Mouse (Mus musculus): ENCODE results near the gene Nr3c2.

Gene Nr3c2

DNA sequence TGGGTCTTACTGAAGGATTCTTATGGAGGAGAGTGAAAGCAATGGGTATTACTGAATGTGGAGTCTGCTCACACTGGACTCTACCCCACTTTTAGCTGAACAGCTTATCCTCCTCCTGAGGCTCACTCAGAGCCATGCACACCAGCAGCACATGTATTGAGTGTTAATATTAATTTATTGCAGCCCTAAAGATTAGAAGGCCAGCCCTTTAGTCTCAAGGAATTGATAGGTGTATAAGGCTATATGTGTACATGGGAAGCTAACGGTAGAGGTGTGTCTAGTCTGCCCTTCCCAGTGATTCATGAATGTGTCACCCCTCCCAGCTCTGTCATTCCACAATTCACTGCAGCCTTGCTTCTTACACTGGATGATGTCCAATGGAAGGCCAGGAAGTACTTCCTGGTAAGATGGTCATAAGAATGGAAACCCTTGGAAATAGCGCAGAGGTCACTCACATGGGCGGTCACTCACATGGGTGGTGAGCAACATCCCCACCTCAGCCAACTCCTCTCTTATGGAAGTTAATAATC is 156.3 kb downstream of the Nr3c2 start:
- no peak for DNase-seq (ENCODE audit: low spot score in 2 of 2)

DNA sequence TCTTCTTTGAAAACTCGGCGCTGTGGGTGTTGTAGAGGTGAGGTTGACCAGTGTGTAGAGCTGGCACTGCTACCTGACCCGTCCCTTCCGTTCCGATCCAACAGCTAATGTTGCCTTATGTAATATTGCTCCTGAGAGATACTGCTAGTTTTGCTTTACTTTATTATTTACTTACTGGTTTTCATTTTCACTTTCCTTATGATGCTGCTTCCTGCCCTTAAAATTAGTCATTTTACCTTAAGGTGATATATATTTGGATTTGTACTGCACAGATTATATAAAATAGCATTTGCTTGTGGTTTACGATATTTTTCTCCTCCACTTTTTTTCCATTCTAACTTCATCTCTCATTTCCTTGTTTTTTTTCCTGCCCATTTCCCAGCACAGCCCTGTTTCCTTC is 157.6 kb downstream of the Nr3c2 start:
- no peak for DNase-seq (ENCODE audit: low spot score in 2 of 2)

DNA sequence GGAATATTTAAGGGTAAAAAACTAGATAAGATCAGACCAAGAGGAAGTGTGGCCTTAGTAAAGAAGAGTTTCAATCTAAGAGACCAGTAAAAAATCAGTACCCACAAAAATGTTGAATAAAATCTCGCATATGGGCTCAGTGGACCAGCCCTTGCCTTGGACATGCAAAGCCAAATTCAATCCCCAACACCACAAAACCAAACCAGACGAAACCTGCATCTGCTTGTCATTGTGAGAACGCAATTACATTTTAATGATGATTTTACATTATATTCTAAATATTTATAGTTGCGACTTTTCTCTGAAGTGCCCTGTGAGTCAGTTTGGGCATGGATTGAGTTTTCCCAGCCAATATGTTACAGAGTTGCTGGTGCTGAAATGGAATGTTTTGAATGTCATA is 183.4 kb downstream of the Nr3c2 start:
- DNase-seq (ENCODE audit: low spot score in 2 of 2): no peak

DNA sequence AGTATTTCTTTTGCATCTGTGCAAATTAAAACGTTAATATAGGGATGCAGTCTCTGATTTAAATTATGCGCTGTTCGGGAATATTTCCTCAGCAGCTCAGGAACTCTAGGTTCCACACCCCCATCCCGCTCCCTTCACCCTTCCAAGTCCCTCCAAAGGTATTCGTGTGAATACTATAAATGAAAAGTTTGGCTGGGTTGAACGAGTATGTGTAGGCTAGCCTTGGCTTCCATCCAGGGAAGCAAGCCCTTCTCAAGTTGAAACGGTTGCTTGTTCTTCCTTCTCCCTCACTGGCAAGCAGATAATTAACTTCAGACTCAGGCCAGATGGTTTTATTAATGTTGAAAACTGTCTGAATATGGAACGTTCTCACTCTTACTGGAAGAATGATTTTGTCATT is 186.8 kb downstream of the Nr3c2 start:
- DNase-seq (ENCODE audit: low spot score in 2 of 2): no peak

DNA sequence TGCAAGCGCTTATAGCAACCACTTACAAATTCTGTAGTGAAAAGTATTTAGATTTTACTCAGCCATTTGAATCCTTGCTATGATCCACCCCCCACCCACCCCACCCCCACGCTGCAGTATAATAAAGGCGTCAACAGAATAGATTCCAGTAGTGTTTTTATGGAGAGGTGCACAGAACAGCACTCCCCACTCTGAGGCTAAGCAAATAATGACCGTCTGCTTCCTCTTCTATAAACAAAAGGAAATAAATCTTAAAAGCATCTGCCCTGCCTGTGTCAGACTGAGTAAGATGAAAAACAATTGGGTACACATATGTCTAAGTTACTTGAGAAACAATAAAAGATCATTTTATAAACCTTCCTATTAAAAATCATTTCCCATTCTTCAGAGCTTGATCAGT is 197.5 kb downstream of the Nr3c2 start:
- DNase-seq (ENCODE audit: low spot score in 2 of 2): no peak

DNA sequence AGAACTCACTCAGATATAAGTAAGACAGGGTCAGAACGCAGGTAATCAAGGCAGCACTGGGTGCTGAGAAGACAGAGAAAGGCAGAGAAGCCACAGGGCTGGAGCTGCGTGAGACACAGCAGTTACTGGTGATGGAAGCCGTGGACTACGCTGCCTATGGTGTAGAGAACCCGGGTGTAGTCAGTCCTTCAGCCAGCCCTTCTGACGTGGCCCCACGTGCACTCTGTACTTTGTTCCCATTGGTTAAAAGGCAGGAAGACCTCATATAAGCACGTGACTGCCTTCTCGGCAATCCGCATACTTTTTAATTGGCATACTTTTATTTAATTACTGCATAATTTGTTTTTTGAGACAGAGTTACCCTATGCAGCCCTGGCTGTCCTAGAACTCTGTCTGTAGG is 198.9 kb downstream of the Nr3c2 start:
- DNase-seq (ENCODE audit: low spot score in 2 of 2): no peak

DNA sequence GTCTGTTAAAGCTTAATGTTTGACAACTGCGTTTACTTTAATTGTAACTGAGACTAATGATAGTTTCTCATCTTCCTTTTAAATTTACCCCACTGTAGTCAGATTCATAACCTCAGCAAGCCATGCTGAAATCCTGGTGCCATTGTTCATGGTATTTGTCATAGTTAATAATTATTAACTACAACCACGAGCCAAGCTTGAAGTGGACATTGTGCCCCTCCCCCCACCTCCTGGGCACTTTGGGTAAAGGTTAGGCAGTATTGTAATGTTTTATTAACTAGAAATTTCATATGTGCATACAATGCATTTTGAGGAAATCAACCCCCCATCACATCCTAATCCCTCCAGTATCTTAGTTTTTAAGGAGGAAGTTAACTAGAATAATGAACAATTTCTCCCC is 201.1 kb downstream of the Nr3c2 start:
- DNase-seq (ENCODE audit: low spot score in 2 of 2): no peak

DNA sequence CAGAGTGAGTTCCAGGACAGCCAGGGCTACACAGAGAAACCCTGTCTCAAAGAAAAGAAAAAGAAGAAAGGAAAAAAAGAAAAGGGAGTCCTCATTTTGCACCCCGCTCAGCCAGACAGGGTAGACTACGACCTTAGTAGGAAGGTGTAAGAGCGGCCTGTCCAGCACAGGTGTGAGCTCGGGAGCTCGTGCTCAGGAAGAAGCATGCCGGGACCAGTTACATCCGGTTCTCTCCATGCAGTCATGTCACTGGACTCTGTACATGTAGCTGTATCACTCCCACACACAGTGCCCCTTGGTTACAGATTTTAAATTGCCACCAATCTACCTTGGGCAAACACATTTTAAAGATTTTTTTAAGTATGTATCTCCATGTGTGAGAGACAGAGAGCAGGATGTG is 203.6 kb downstream of the Nr3c2 start:
- no peak for DNase-seq (ENCODE audit: low spot score in 2 of 2)

DNA sequence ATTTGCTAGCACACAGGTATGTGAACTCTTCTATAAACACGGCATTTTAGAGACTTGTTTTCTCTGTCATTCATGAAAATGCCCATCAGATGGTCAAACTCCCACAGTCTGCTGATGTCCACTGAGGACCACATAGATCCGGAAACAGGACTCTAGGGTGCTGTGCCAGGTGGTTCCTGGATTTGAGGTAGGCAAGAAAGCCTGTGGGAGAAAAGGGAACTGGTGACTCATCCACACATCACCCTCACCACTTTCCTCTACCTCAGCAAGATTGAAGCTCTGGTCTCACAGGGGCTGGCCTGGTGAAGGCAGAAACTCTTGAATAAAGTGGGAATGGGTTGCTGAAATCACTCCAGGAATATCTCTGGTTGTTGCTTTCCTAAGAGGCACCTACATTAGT is 213.5 kb downstream of the Nr3c2 start:
- DNase-seq (ENCODE audit: low spot score in 2 of 2): no peak

DNA sequence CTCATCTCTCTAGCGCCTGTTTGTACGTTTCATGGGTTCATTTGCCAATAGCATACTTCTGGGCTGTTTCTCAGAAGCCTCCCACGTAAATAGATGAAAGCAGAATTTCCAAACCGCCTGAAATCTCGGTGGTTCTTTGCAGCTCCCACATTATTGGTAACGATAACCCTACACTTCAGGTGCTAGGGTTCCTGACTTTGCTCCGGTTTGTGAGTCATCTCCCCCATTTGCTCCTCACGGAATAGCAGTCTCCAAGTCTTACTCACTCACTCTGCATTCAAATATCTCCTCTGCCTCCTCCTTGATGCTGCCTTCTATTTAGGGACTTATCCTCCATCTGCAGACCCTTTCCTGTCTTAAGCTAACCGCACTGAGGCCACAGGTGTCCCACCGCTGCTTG is 215.5 kb downstream of the Nr3c2 start:
- DNase-seq (ENCODE audit: low spot score in 2 of 2): no peak

DNA sequence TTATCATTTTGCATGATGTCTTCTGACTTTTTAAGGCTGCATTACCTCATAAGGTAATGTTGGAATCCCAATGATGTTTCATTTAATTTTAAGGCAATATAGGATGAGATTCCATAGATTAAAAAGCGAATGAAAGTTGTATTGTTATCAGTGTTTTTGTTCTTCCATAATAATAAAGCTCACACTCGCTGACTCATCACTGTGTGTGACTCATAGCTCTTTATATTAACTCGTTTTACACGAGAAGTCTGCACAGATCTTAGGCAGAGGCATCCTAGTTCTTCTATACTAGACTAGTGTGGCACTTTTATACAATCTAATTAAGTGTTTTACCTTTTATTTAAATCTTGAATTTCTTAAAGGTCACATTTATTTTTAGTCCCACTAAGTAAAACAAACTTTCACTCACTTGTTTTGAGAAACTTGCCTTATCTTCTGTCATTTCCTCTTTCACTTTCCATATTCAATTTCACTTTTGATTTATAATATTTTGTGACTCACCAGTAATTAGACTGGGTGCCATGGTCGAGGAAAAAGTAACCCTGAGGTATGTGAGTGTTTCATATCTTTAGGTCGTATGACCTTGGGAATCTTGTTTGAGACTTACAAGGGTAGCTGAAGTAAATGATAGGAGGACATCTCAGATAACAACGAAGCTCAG is 217.3 kb downstream of the Nr3c2 start:
- no peak for DNase-seq (ENCODE audit: low spot score in 2 of 2)

DNA sequence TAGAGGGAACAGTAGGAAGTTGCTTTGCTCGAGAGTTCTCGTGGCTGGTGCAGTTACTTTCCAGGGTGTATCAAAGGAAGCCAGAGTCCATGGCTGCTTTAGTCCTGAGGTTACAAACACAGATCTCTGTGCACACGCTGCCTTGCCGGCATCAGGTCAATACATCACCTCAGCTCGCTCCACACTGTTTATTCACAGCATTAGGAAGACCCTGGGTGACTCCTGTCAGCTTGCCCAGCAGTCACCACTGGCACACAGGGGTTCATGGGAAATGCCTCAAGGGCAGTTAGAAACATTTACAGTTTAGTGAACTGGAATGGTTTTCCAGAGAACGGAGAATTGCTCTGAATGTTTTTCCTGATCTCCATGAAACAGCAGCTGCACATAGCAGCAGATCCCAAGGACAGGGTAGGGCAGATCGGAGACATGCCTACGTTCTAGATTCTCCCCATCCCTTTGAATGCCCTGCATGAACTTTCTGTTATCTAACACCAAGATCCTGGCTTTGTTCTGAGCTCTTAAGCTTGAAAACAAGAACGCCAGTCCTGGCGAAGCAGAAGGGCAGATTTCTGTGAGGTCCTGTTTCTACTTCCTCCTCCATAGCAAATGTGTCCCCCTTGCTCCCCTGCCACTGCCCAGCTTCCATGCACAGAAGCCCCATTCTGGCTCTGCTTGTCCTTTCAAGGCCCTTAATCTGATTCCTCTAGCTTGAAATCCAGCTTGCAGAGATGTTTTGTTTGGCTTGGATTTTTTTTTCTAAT is 221.7 kb downstream of the Nr3c2 start:
- no peak for DNase-seq (ENCODE audit: low spot score in 2 of 2)

DNA sequence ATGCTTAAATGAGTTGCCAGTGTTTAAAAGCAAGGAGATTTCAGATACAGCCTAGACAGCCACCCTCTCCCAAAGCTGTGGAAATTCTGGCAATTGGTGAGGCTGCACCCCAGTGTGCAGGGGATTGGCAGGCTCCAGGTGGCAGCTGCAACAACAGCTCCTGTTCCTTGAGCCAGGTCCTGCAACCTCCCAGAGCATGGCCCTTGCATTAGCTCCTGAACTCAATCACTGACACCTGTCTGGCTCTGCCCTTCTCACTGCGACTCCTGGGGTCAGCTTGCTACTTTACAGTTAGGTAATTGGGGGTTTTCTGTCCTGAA is 222.3 kb downstream of the Nr3c2 start:
- DNase-seq (ENCODE audit: low spot score in 2 of 2): no peak

DNA sequence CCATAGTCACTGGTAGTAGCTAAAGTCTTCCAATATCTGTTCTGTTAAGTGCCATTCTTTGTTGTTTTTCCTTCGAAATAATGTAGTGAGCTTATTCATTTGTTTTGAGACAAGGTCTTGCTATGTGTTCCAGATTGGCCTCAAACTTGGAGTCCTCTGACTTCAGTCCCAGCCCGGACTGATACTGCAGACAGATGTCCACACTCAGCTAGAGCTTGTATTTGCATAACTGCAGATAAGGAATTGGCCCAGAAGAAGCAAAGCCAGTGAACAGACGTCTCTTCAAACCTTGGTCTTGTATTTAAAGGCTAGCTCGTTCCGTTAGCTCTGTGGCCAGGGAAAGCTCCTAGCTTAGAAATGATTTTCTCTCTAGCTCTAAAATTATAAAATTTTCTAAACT is 223.1 kb downstream of the Nr3c2 start:
- DNase-seq (ENCODE audit: low spot score in 2 of 2): no peak

DNA sequence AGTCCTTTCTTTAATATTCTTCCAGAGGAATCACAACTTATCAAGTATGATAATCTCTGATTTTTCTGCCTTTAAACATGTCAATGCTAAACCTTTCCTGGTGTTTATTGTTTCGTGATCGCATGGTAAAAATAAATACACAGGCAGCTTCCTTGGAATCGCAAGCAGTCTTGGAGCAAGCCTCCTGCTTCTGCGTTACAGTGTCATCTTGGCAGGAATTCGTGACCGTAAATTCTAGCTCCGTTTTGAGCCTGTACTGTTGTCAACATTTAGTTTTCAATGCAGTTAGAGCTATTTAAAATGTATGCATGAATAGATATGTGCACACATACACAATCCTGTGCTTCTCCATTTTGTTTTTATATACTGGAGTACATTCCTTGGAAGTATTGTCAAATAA is 226.5 kb downstream of the Nr3c2 start:
- no peak for DNase-seq (ENCODE audit: low spot score in 2 of 2)

DNA sequence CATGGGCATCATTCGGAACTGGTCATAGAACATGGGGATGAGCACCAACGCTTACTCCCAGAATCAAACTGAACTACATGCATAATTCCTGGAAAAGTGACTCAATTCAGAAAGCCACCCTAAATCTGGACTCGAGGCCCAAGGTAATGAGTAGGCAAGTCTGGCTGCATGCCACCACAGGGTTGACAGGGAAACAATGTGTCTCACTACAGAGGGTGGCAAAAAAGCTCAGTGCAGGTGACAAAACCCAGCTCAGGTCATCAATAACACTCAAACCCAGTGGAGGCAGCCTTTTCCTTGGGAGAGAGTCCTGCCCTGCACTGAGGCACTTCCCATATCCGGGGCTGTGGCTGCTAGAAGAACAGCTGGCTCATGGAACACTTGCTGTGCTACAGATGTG is 228.8 kb downstream of the Nr3c2 start:
- no peak for DNase-seq (ENCODE audit: low spot score in 2 of 2)

DNA sequence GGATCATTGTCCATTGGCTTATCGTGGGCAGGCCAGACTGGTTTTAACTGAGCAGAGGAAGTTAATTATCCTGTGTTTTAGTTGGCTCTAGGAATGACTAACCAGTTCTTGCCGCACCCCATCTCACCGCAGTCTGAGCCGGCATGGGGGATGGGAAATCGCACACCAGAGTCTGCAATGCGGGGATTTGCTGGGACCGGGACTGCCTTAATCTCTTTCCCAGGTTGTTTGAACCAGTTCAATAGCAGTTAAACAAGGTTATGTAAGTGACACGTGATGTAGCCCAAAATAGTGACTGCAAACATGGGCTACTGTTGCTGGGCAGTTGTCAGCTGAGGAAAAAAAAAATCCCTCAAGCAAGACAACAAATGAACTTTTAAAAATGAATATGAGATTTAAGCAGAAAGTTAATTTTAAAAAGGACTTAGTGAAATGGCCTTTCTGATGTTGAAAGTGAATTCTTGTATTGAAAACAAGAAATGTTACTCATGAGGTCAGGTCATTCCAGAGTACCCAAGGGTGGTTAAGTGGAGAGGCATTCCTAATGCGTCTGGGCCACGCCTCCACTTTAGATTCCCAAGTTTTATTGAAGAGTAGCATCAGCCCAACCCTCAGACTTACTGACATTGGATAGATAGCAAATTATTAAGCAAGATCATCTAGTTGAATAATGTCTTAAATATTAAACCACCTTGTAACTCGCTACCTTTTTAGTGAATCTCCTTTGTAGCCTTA is 233.8 kb downstream of the Nr3c2 start:
- no peak for DNase-seq (ENCODE audit: low spot score in 2 of 2)

DNA sequence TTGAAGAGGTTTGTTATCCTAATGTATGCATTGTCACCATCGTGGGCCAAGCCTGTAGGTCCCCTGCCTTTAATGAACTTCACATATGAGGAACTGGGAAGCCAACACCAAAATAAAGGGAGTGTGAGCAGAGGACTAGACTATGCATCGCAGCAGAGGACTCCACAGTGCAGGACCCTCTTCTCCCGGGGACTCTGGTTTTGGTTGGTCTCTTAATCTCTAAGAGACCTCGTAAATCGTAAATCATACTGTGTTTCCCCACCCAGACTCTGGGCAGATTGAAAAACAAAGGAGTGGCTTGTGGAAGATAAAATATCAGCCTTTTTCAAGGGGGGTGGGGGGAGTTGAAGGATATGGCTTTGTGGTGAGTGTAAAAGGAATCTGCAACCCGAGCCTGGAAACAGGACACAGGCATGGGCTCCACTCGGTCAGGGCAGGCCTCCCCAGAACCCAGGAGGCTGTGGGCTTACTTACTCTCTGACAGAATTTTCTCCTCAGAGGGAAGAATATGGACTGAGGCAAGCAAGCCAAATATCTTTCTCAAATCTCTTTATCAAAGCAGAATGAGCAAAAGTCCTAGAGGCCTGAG is 234.6 kb downstream of the Nr3c2 start:
- no peak for DNase-seq (ENCODE audit: low spot score in 2 of 2)

DNA sequence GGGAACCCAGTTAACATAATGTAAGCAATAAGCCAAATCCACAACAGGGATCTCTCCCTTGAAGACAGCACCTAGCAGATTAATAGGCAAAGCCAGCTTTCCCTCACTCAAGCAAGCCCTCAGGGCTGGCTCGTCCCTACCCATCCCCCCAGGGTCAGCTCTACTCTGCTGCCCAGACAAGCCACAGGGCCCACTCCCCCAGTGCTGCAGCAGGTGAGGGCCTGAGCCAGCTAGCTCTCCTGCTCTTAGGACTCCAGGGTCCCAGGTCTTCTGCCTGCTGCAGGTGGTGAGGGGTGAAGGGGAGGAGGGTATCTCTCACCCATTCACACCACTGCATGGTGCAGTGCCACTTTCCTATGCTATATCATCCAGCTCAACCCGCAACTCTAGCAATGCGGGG is 246.0 kb downstream of the Nr3c2 start:
- DNase-seq (ENCODE audit: low spot score in 2 of 2): no peak

DNA sequence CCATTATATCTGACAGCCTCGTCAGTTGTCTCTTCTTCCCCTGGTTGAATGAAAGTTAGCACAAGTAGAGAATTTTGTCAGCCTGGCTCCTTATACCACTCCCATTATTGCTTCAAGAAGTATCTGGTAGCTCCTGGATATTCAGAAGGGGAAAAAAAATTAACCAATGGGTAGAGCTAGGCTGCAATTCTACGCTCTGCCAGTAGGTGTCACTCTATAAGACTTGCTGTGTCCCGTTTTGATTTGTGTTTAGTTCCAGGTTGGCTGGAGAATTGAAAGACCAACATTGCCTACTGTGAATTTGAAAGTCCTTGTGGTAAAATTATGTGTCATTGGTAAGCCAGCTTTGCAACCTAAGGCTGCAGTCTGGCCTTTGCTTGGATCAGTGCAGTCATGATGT is 255.3 kb downstream of the Nr3c2 start:
- DNase-seq (ENCODE audit: low spot score in 2 of 2): peak in 1 of 2 experiments; percentile 39

DNA sequence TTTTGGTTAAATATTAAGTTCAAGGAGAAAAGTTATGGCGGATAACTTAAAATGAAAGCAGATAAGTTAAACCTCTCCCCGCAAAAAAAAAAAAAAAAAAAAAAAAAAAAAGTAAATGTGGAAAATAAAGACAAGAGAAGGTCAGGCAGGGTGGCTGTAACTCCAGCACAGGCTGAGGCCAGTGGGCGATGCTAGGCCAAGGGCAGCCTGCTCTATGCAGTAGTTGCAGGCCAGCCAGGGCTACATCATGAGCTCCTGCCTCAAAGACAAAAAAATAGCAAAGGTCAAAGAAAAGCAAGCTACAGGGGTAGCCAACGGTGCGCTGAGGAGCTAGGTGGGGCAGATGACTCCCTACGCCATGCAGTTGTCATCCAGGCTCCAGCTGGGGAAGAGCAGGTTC is 270.1 kb downstream of the Nr3c2 start:
- DNase-seq (ENCODE audit: low spot score in 2 of 2): no peak

DNA sequence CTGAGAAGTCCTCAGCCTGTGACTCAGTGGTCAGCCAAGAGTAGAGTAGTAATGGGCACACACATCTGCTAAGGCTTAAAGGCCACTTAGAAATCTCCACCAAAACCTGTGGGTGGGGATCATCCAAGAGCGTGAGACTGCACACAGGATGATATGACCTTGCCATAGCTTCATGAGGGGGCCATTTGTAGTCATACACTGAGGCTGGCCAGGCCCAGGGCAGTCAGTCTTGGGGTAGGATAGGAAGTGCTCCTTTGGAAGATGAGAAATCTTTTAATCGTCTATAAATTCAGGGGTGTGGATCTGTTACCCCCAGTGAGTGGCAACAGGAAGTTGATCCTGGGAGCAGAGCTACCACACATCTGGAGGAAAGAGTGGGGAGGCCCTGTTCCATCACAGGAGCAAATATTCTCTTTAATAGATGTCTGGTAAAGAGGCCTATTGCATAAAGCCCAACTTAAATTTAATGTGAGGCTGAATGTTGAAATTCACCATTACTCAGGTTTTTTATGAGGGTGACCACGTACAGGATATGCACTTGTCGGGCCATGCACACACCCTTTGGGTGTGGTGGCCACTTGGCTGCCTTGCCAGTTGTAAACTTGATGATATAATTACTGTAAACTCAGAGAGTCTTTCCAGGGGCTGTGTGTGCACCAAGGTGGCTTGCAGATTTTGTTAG is 270.7 kb downstream of the Nr3c2 start:
- DNase-seq (ENCODE audit: low spot score in 2 of 2): no peak
